Mouse (Mus musculus): Measurements from ENCODE around the gene Ece1. TPM values are rescaled to one million over a fixed set of nuclear protein-coding genes. Genes with fewer than 3 reads are reported as not detected.

Ece1 gene
- polyA plus RNA-seq, 1 experiment from 2014 or later, result 48.6 TPM

DNA sequence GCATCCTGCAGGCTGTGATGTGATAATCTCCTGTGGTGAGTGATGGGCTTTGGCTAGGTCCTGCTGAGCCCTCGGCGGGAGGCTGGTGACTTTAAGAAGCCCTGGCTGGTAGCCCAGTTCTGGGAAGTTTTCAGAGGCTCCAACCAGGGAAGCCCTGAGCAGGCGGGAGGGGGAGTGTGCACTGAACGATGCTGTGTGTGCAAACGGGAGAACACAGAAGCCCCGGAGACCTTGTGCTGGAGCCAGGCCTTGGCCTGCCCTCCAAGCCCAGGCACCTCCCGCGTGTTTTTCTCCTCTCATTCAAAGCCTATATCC is 35.2 kb downstream of the Ece1 start:
- Histone ChIP-seq H3K27ac (ENCODE audit: low read length) (peak overlapping the region; percentile 53), H3K4me1 (ENCODE audit: control insufficient read depth, insufficient read depth, low read length) (peaks cover 32% of the 10 kb centered on the region), H3K36me3 (ENCODE audit: control insufficient read depth, insufficient read depth, low read length) (no peaks in the 10 kb centered on the region), H3K27me3 (ENCODE audit: control insufficient read depth, insufficient read depth, low read length) (no peaks in the 10 kb centered on the region), H3K9ac (ENCODE audit: low read length) (peak overlapping the region; percentile 41; the same call in 1 of the 2 replicates), H3K4me3 (replicated peaks; ENCODE audit: low read length) (no peak overlapping the region), H3K4me2 (ENCODE audit: low read depth, low read length) (0 out of 2 replicates have a peak overlapping the region, but pooled peaks have one; percentile 6), H3K9me3 (replicated peaks; ENCODE audit: control insufficient read depth, low read length) (no peaks in the 10 kb centered on the region)
- 19% methylated on average over 8 of the region's 8 CpGs for WGBS
- peak; percentile 49; the same call in 1 of the 2 replicates for ATAC-seq (ENCODE audit: insufficient read depth, low FRiP score)

GRCm38 (mm10) chr4:137898490-137898889 is 36.5 kb downstream of the Ece1 start:
- peaks cover 34% of the 10 kb centered on the region for H3K4me1 ChIP-seq (ENCODE audit: control insufficient read depth, insufficient read depth, low read length)
- 73% methylated on average over 7 of the region's 7 CpGs for WGBS
- no peak for ATAC-seq (ENCODE audit: insufficient read depth, low FRiP score)

DNA sequence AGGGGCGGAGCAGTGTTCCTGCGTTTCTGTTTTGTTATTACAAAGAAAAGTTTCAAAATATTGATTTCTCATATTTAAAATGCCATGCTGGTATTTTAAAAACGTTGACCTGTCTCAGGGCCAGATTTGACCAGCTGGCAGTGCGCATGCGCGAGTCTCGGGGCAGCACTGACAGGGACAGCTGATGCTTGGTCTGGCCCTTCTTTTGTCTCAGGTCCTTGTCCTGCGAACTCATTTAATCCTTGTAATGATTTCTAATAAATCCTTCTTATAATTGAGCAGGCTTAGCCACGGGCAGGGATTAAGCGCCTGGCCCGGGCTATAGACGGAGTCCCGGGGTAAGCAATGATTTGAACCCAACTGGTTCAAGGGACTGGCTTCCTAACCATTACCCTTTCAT is 40.2 kb downstream of the Ece1 start:
- 69% methylated on average over 13 of the region's 13 CpGs for WGBS
- Histone ChIP-seq H3K9ac (ENCODE audit: low read length) (no peak overlapping the region), H3K36me3 (ENCODE audit: control insufficient read depth, insufficient read depth, low read length) (no peaks in the 10 kb centered on the region), H3K27ac (ENCODE audit: low read length) (peak overlapping the region; percentile 53), H3K4me1 (ENCODE audit: control insufficient read depth, insufficient read depth, low read length) (peaks cover 21% of the 10 kb centered on the region), H3K27me3 (ENCODE audit: control insufficient read depth, insufficient read depth, low read length) (no peaks in the 10 kb centered on the region), H3K4me2 (ENCODE audit: low read depth, low read length) (no peak overlapping the region), H3K4me3 (replicated peaks; ENCODE audit: low read length) (no peak overlapping the region), H3K9me3 (replicated peaks; ENCODE audit: control insufficient read depth, low read length) (no peaks in the 10 kb centered on the region)
- ATAC-seq (ENCODE audit: insufficient read depth, low FRiP score), result no peak

More at GRCm38 (mm10) chr4:137898490-137898889, 36.5 kb downstream of the Ece1 start:
- no peak overlapping the region for H3K9ac ChIP-seq (ENCODE audit: low read length)
- no peaks in the 10 kb centered on the region for H3K36me3 ChIP-seq (ENCODE audit: control insufficient read depth, insufficient read depth, low read length)
- H3K27me3 ChIP-seq (ENCODE audit: control insufficient read depth, insufficient read depth, low read length), result no peaks in the 10 kb centered on the region
- no peaks in the 10 kb centered on the region for H3K9me3 ChIP-seq (replicated peaks; ENCODE audit: control insufficient read depth, low read length)
- H3K27ac ChIP-seq (ENCODE audit: low read length), result no peak overlapping the region
- no peak overlapping the region for H3K4me3 ChIP-seq (replicated peaks; ENCODE audit: low read length)
- no peak overlapping the region for H3K4me2 ChIP-seq (ENCODE audit: low read depth, low read length)

GRCm38 (mm10) chr4:137902873-137903272 is 40.8 kb downstream of the Ece1 start:
- Histone ChIP-seq H3K27me3 (ENCODE audit: control insufficient read depth, insufficient read depth, low read length) (no peaks in the 10 kb centered on the region), H3K36me3 (ENCODE audit: control insufficient read depth, insufficient read depth, low read length) (no peaks in the 10 kb centered on the region), H3K4me3 (replicated peaks; ENCODE audit: low read length) (no peak overlapping the region), H3K4me1 (ENCODE audit: control insufficient read depth, insufficient read depth, low read length) (peaks cover 18% of the 10 kb centered on the region), H3K9me3 (replicated peaks; ENCODE audit: control insufficient read depth, low read length) (no peaks in the 10 kb centered on the region), H3K9ac (ENCODE audit: low read length) (no peak overlapping the region), H3K4me2 (ENCODE audit: low read depth, low read length) (no peak overlapping the region), H3K27ac (ENCODE audit: low read length) (peak overlapping the region; percentile 11)
- 38% methylated on average over 7 of the region's 7 CpGs for WGBS
- peak; percentile 22; the same call in 1 of the 2 replicates for ATAC-seq (ENCODE audit: insufficient read depth, low FRiP score)

- no peak overlapping the region for H3K27ac ChIP-seq (ENCODE audit: low read length)
- H3K4me2 ChIP-seq (ENCODE audit: low read depth, low read length), result no peak overlapping the region
These were observed 43.0 kb downstream of the Ece1 start for GRCm38 (mm10) chr4:137904956-137905551.

DNA sequence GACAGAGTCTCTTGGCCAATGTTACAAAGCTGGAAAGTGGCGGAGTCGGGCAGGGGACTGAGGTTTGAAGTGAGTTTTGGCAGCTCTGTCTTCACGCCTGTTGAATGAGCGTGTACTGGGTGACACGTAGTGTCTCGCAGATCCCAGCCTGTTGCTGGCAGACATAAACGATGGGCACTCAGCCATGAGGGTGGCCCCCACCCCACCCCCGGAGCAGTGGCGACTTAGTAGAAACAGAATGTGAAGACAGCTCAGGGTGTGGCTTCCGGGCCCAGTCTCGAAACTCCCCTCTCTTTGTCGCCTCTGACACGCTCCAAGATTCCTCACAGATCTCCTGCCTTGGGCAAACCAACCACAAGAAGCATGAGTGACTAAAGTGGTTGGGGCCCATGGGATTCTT is 45.9 kb downstream of the Ece1 start:
- 60% methylated on average over 13 of the region's 13 CpGs for WGBS
- no peaks in the 10 kb centered on the region for H3K9me3 ChIP-seq (replicated peaks; ENCODE audit: control insufficient read depth, low read length)
- H3K4me3 ChIP-seq (replicated peaks; ENCODE audit: low read length), result no peak overlapping the region
- H3K4me2 ChIP-seq (ENCODE audit: low read depth, low read length), result no peak overlapping the region
- no peaks in the 10 kb centered on the region for H3K36me3 ChIP-seq (ENCODE audit: control insufficient read depth, insufficient read depth, low read length)
- H3K27me3 ChIP-seq (ENCODE audit: control insufficient read depth, insufficient read depth, low read length), result no peaks in the 10 kb centered on the region
- 0 out of 2 replicates have a peak overlapping the region, but pooled peaks have one; percentile 26 for H3K9ac ChIP-seq (ENCODE audit: low read length)
- H3K4me1 ChIP-seq (ENCODE audit: control insufficient read depth, insufficient read depth, low read length), result peaks cover 15% of the 10 kb centered on the region
- peak overlapping the region; percentile 48 for H3K27ac ChIP-seq (ENCODE audit: low read length)
- no peak for ATAC-seq (ENCODE audit: insufficient read depth, low FRiP score)

More at GRCm38 (mm10) chr4:137904956-137905551, 43.0 kb downstream of the Ece1 start:
- no peak overlapping the region for H3K9ac ChIP-seq (ENCODE audit: low read length)
- H3K27me3 ChIP-seq (ENCODE audit: control insufficient read depth, insufficient read depth, low read length), result no peaks in the 10 kb centered on the region
- peaks cover 20% of the 10 kb centered on the region for H3K4me1 ChIP-seq (ENCODE audit: control insufficient read depth, insufficient read depth, low read length)
- H3K36me3 ChIP-seq (ENCODE audit: control insufficient read depth, insufficient read depth, low read length), result no peaks in the 10 kb centered on the region
- ATAC-seq (ENCODE audit: insufficient read depth, low FRiP score), result no peak
- H3K4me3 ChIP-seq (replicated peaks; ENCODE audit: low read length), result no peak overlapping the region
- 64% methylated on average over 13 of the region's 13 CpGs for WGBS
- H3K9me3 ChIP-seq (replicated peaks; ENCODE audit: control insufficient read depth, low read length), result no peaks in the 10 kb centered on the region

- H3K36me3 ChIP-seq (ENCODE audit: control insufficient read depth, insufficient read depth, low read length), result no peaks in the 10 kb centered on the region
- H3K4me3 ChIP-seq (replicated peaks; ENCODE audit: low read length), result no peak overlapping the region
- H3K4me2 ChIP-seq (ENCODE audit: low read depth, low read length), result no peak overlapping the region
- H3K27me3 ChIP-seq (ENCODE audit: control insufficient read depth, insufficient read depth, low read length), result no peaks in the 10 kb centered on the region
- no peaks in the 10 kb centered on the region for H3K9me3 ChIP-seq (replicated peaks; ENCODE audit: control insufficient read depth, low read length)
- H3K9ac ChIP-seq (ENCODE audit: low read length), result 0 out of 2 replicates have a peak overlapping the region, but pooled peaks have one; percentile 7
- no peak for ATAC-seq (ENCODE audit: insufficient read depth, low FRiP score)
- H3K27ac ChIP-seq (ENCODE audit: low read length), result peak overlapping the region; percentile 48; the same call in 1 of the 2 replicates
- 84% methylated on average over 7 of the region's 7 CpGs for WGBS
- H3K4me1 ChIP-seq (ENCODE audit: control insufficient read depth, insufficient read depth, low read length), result peaks cover 16% of the 10 kb centered on the region
These were observed 46.5 kb downstream of the Ece1 start for GRCm38 (mm10) chr4:137908489-137908888.

DNA sequence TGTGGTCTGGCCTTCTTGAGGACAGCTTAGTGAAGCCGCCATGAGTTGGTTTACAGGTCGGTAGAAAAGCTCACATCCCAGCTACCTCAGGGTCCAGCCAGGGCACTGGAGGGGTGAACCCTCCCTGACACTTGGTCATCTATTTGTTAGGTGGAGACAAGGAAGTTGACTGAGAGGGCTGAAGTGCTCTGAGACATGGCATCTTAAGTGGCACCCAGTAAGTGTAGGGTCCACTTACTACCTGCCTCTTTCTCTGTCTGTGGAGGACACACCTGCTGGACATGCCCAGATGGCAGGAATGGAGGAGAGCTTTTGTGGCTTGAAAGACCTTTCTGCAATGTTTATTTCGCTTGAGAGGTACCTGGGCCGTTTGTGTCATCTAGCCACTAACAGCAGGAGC is 46.9 kb downstream of the Ece1 start:
- Histone ChIP-seq H3K27me3 (ENCODE audit: control insufficient read depth, insufficient read depth, low read length) (no peaks in the 10 kb centered on the region), H3K9ac (ENCODE audit: low read length) (no peak overlapping the region), H3K36me3 (ENCODE audit: control insufficient read depth, insufficient read depth, low read length) (no peaks in the 10 kb centered on the region), H3K4me2 (ENCODE audit: low read depth, low read length) (no peak overlapping the region), H3K4me3 (replicated peaks; ENCODE audit: low read length) (no peak overlapping the region), H3K9me3 (replicated peaks; ENCODE audit: control insufficient read depth, low read length) (no peaks in the 10 kb centered on the region), H3K27ac (ENCODE audit: low read length) (no peak overlapping the region), H3K4me1 (ENCODE audit: control insufficient read depth, insufficient read depth, low read length) (peaks cover 20% of the 10 kb centered on the region)
- ATAC-seq (ENCODE audit: insufficient read depth, low FRiP score), result no peak
- WGBS, result 55% methylated on average over 4 of the region's 4 CpGs

DNA sequence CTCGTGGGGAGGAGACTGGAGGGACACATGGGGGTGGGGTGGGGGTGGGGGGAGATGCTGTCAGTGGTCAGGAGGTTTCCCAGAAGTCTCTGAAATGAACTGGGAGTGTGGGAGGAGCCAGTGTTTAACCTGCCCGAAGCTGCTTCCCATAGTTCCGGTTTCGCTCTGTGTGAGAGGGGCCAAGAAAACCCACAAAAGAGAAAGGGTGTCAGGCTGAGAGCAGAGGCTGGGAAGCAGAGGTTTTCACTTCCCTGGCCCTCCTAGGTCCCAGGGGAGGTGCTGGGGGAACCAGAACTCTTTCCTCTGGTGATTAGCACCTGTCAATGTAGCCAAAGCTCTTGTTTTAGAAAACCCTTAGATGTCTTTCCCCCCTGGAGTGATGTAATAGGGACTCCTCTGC is 47.4 kb downstream of the Ece1 start:
- H3K27ac ChIP-seq (ENCODE audit: low read length), result no peak overlapping the region
- no peak overlapping the region for H3K4me3 ChIP-seq (replicated peaks; ENCODE audit: low read length)
- no peak for ATAC-seq (ENCODE audit: insufficient read depth, low FRiP score)
- no peaks in the 10 kb centered on the region for H3K9me3 ChIP-seq (replicated peaks; ENCODE audit: control insufficient read depth, low read length)
- H3K9ac ChIP-seq (ENCODE audit: low read length), result no peak overlapping the region
- H3K36me3 ChIP-seq (ENCODE audit: control insufficient read depth, insufficient read depth, low read length), result no peaks in the 10 kb centered on the region
- no peak overlapping the region for H3K4me2 ChIP-seq (ENCODE audit: low read depth, low read length)
- WGBS, result 38% methylated on average over 4 of the region's 4 CpGs
- no peaks in the 10 kb centered on the region for H3K27me3 ChIP-seq (ENCODE audit: control insufficient read depth, insufficient read depth, low read length)
- H3K4me1 ChIP-seq (ENCODE audit: control insufficient read depth, insufficient read depth, low read length), result peaks cover 25% of the 10 kb centered on the region

All from stomach, embryonic 16.5 days (tissue).